Mouse (Mus musculus) kidney, embryonic 14.5 days (tissue): Measurements from ENCODE around the gene Gm17067. TPM values are rescaled to one million over a fixed set of nuclear protein-coding genes. Genes with fewer than 3 reads are reported as not detected.

Source experiments
- polyA plus RNA-seq: library from polyadenylated mRNA; unstranded; fragments of >200 nt; fragmentation: Nextera tagmentation; extraction: Ambion mirVana; gene quantifications from 2 replicates; pipeline ENCODE4 v1.2.1, GENCODE M21; 2014

Gene Gm17067
- polyA plus RNA-seq, 1 experiment from 2014 or later = not detected

Other genes with a start within 250 kb of the Gm17067 start
- 9.1 and 13.7 TPM in 2 replicates for gene Zfp141, start 221.3 kb downstream of the Gm17067 start, polyA plus RNA-seq
- gene Gm21028, start 148.4 kb downstream of the Gm17067 start, polyA plus RNA-seq = not detected in 2 replicates
- 2.0 and 2.5 TPM in 2 replicates for gene Zfp977, start 134.5 kb downstream of the Gm17067 start, polyA plus RNA-seq
- gene Zfp976, start 84.4 kb downstream of the Gm17067 start, polyA plus RNA-seq = 3.7 and 5.4 TPM in 2 replicates
- 9.2 and 9.7 TPM in 2 replicates for gene Zfp975, start 34.3 kb downstream of the Gm17067 start, polyA plus RNA-seq
- not detected in 2 replicates for gene Vmn2r62, start 66.5 kb upstream of the Gm17067 start, polyA plus RNA-seq
- not detected in 2 replicates for gene Gm2381, start 140.2 kb upstream of the Gm17067 start, polyA plus RNA-seq
- gene Vmn2r63, start 206.8 kb upstream of the Gm17067 start, polyA plus RNA-seq = not detected in 2 replicates